Mouse (Mus musculus) ES-Bruce4 (cell line): Measurements from ENCODE around the gene Ubtf.

ENCODE experiments used
- CTCF ChIP-seq: IDR thresholded peaks from one replicate; pipeline ENCODE4 v1.8.1; 2011; ENCODE audit warnings: low read depth, low read length
- EP300 ChIP-seq: IDR thresholded peaks from 2 replicates; pipeline ENCODE4 v1.6.1; 2011; ENCODE audit warnings: low read depth, low read length; ENCODE audit not compliant: insufficient read depth
- POLR2A ChIP-seq: IDR thresholded peaks from one replicate; pipeline ENCODE4 v1.8.1; 2011; ENCODE audit warnings: low read length; ENCODE audit not compliant: insufficient read depth

- TF ChIP-seq CTCF, result no peak
- TF ChIP-seq EP300, result no peak
- no peak for TF ChIP-seq POLR2A
These were observed 39.9 kb downstream of the Ubtf start for GRCm38 (mm10) chr11:102279595-102279994.
